In genomic region chr5:64348166-64348565, GRCm38 (mm10) we compare ENCODE assay signal across 20 mouse cellular contexts.
DNase-seq lines count a peak whose midpoint lies in the region; ATAC-seq and TF ChIP-seq lines count a peak whose summit lies in the region.
"Had no signal": no experiment of that assay in that cellular context is flagged by ENCODE, and none has a peak within 500 bp of the region (broad histone marks: within the 10 kb centered on the region; RNA-seq: fewer than 3 reads in every experiment).

No protein-coding gene starts in this region.

- H3K27ac ChIP-seq in intestine, postnatal 0 days (ENCODE audit: low read depth, low read length), result no peak overlapping the region
- H3K27ac ChIP-seq in intestine, embryonic 15.5 days, result no peak overlapping the region
- H3K27ac ChIP-seq in kidney, embryonic 15.5 days, result 0 out of 2 replicates have a peak overlapping the region, but pooled peaks have one; percentile 6
- H3K27ac ChIP-seq in MEL (ENCODE audit: control insufficient read depth, low read depth, low read length), result peak overlapping the region; percentile 11; the same call in 1 of the 2 replicates

- no peak for ATAC-seq in intestine, postnatal 0 days
- no peak for ATAC-seq in intestine, embryonic 15.5 days
- ATAC-seq in kidney, embryonic 15.5 days (replicated peaks; ENCODE audit: low FRiP score), result no peak
- ATAC-seq: activated CD4-positive, CD25-positive, alpha-beta regulatory T cell, adult 4 months; CD4-positive, CD25-positive, alpha-beta regulatory T cell, adult 4 months; Patski had no signal

- TF ChIP-seq CTCF in intestine, postnatal 0 days (IDR thresholded peaks at IDR 0.05; ENCODE audit: low read depth), result 0 out of 2 replicates have a peak, but pooled peaks have one; percentile 4
- TF ChIP-seq CTCF in MEL (IDR thresholded peaks at IDR 0.05 in 2 of 3, conservative IDR thresholded peaks at IDR 0.05 in 1 of 3; ENCODE audit: control insufficient read depth in 1 of 3, insufficient read depth in 1 of 3, low read depth in 2 of 3, low read length in 3 of 3, poor library complexity in 1 of 3, severe bottlenecking in 1 of 3), result no peak

- peak; percentile 46 to 52; a peak in 2 of 4 replicates for TF ChIP-seq EP300 in MEL (IDR thresholded peaks at IDR 0.05; ENCODE audit: low read depth in 1 of 2, low read length in 2 of 2)

- H3K27me3 ChIP-seq in intestine, postnatal 0 days (replicated peaks; ENCODE audit: control insufficient read depth, insufficient read depth, low read length), result no peaks in the 10 kb centered on the region
- no peaks in the 10 kb centered on the region for H3K27me3 ChIP-seq in intestine, embryonic 15.5 days (replicated peaks)
- no peaks in the 10 kb centered on the region for H3K27me3 ChIP-seq in kidney, embryonic 15.5 days
- H3K27me3 ChIP-seq in MEL (ENCODE audit: control insufficient read depth in 1 of 2, insufficient read depth in 2 of 2, low read length in 2 of 2), result no peaks in the 10 kb centered on the region
- H3K27me3 ChIP-seq: CH12.LX, Patski had no signal

- TF ChIP-seq RAD21 in MEL (IDR thresholded peaks at IDR 0.05; ENCODE audit: low read depth, low read length), result no peak

- H3K4me2 ChIP-seq in intestine, postnatal 0 days (replicated peaks; ENCODE audit: low read depth), result no peak overlapping the region
- H3K4me2 ChIP-seq in intestine, embryonic 15.5 days (replicated peaks), result no peak overlapping the region
- H3K4me2 ChIP-seq in kidney, embryonic 15.5 days, result no peak overlapping the region

- H3K4me1 ChIP-seq in intestine, postnatal 0 days (replicated peaks; ENCODE audit: control insufficient read depth, insufficient read depth, low read length), result peaks cover 15% of the 10 kb centered on the region; the same call in 1 of the 2 replicates
- peaks cover 14% of the 10 kb centered on the region for H3K4me1 ChIP-seq in intestine, embryonic 15.5 days (replicated peaks)
- peaks cover 38% of the 10 kb centered on the region for H3K4me1 ChIP-seq in kidney, embryonic 15.5 days
- H3K4me1 ChIP-seq in MEL (ENCODE audit: control insufficient read depth in 1 of 2, insufficient read depth in 2 of 2, low read length in 2 of 2), result peaks cover 0 to 5% of the 10 kb centered on the region in 2 experiments; a peak in 2 of 4 replicates

- no peak overlapping the region for H3K4me3 ChIP-seq in intestine, postnatal 0 days (ENCODE audit: low read depth, low read length)
- no peak overlapping the region for H3K4me3 ChIP-seq in intestine, embryonic 15.5 days (replicated peaks)
- no peak overlapping the region for H3K4me3 ChIP-seq in kidney, embryonic 15.5 days (replicated peaks)
- H3K4me3 ChIP-seq in MEL (ENCODE audit: control insufficient read depth in 1 of 2, insufficient read depth in 1 of 2, low read depth in 2 of 2, low read length in 2 of 2), result no peak overlapping the region

- no peaks in the 10 kb centered on the region for H3K79me2 ChIP-seq in MEL (ENCODE audit: control insufficient read depth, insufficient read depth, low read length, poor library complexity)

- TF ChIP-seq POLR2A in MEL (IDR thresholded peaks at IDR 0.05; ENCODE audit: control insufficient read depth in 1 of 2, insufficient read depth in 1 of 2, low read depth in 1 of 2, low read length in 2 of 2, poor library complexity in 1 of 2), result no peak

- H3K36me3 ChIP-seq in intestine, postnatal 0 days (ENCODE audit: control insufficient read depth, insufficient read depth), result peaks cover 63% of the 10 kb centered on the region
- peaks cover 24% of the 10 kb centered on the region; the same call in 1 of the 2 replicates for H3K36me3 ChIP-seq in intestine, embryonic 15.5 days
- peaks cover 58% of the 10 kb centered on the region for H3K36me3 ChIP-seq in kidney, embryonic 15.5 days
- peaks cover 0 to 8% of the 10 kb centered on the region in 2 experiments; a peak in 3 of 4 replicates for H3K36me3 ChIP-seq in MEL (ENCODE audit: control insufficient read depth in 1 of 2, insufficient read depth in 2 of 2, low read length in 2 of 2)

- DNase-seq in kidney, postnatal 25 days, result no peak
- DNase-seq in MEL (ENCODE audit: low read depth, low spot score) (peak; percentile 48), adipocyte (ENCODE audit: low spot score) (no peak)
- DNase-seq: adrenal gland, adult 2 months; adrenal gland, adult 8-10 months; adrenal gland, postnatal 25 days; B cell, adult 2 months; cerebellum, adult 11 months; cerebellum, adult 11-12 months; cerebellum, adult 18-20 months; cerebellum, adult 2 months; cerebellum, adult 8-10 months had no signal

- no peaks in the 10 kb centered on the region for H3K9me3 ChIP-seq in intestine, postnatal 0 days (ENCODE audit: control insufficient read depth)
- H3K9me3 ChIP-seq in intestine, embryonic 15.5 days, result no peaks in the 10 kb centered on the region
- H3K9me3 ChIP-seq in kidney, embryonic 15.5 days (replicated peaks), result no peaks in the 10 kb centered on the region
- no peaks in the 10 kb centered on the region for H3K9me3 ChIP-seq in MEL (replicated peaks; ENCODE audit: insufficient read depth, low read length)
- H3K9me3 ChIP-seq: G1E had no signal

- 94% methylated on average over 2 of the region's 2 CpGs for WGBS in intestine, postnatal 0 days
- 93% methylated on average over 2 of the region's 2 CpGs for WGBS in intestine, embryonic 15.5 days
- 89% methylated on average over 2 of the region's 2 CpGs for WGBS in kidney, embryonic 15.5 days

- H3K9ac ChIP-seq in intestine, postnatal 0 days (ENCODE audit: low read depth, low read length), result no peak overlapping the region
- no peak overlapping the region for H3K9ac ChIP-seq in intestine, embryonic 15.5 days
- H3K9ac ChIP-seq in kidney, embryonic 15.5 days, result no peak overlapping the region
- no peak overlapping the region for H3K9ac ChIP-seq in MEL (ENCODE audit: control insufficient read depth, low read depth, low read length, poor library complexity, severe bottlenecking)

TF ChIP-seq in MEL, 35 proteins besides CTCF, POLR2A, EP300 and RAD21:
- TF ChIP-seq TCF12 (IDR thresholded peaks at IDR 0.05; ENCODE audit: low read depth, low read length) (0 out of 2 replicates have a peak, but pooled peaks have one; percentile 36), SMC3 (IDR thresholded peaks at IDR 0.05; ENCODE audit: low read depth, low read length) (no peak), NELFE (IDR thresholded peaks at IDR 0.05; ENCODE audit: low read depth, low read length) (no peak), ETS1 (IDR thresholded peaks at IDR 0.05; ENCODE audit: low read depth, low read length) (peak; percentile 39; the same call in 1 of the 2 replicates), GATA1 (IDR thresholded peaks at IDR 0.05; ENCODE audit: low read depth, low read length) (peak; percentile 72), RCOR1 (IDR thresholded peaks at IDR 0.05; ENCODE audit: low read depth, low read length) (no peak), NRF1 (IDR thresholded peaks at IDR 0.05; ENCODE audit: insufficient read depth, low read depth, low read length, poor library complexity, severe bottlenecking) (no peak)

Comparison
In these comparisons a context has a peak if more than half of its experiments do, and no peak if none do; other contexts are left out.
1. H3K27ac ChIP-seq: peak in kidney, embryonic 15.5 days (single experiment) and MEL (single experiment); none in intestine, postnatal 0 days (single experiment) and intestine, embryonic 15.5 days (single experiment).